Mouse (Mus musculus) CH12.LX (cell line): ENCODE data around the gene Extl1. TPM values are rescaled to one million over a fixed set of nuclear protein-coding genes. Genes with fewer than 3 reads are reported as not detected.

Source experiments
- DNase-seq: peaks from one replicate; pipeline ENCODE4 v3.0.0-alpha.2; 2013; ENCODE audit errors: extremely low read depth
- H3K27ac ChIP-seq: 2 replicates; pipeline ENCODE4 v1.5.1; 2012; ENCODE audit warnings: low read depth, mild to moderate bottlenecking, control low read depth, moderate library complexity; ENCODE audit not compliant: insufficient read depth
- H3K27me3 ChIP-seq: replicated peaks from 2 replicates; pipeline ENCODE3; 2012; ENCODE audit warnings: inconsistent platforms
- H3K36me3 ChIP-seq, 2 experiments: replicated peaks in 1 of 2; 2 replicates each; pipeline versions ENCODE3 to v1.6.1; 2012; ENCODE audit warnings: inconsistent platforms in 1 of 2, low read length in 1 of 2, mild to moderate bottlenecking in 1 of 2, mixed read lengths in 1 of 2, moderate library complexity in 1 of 2; ENCODE audit not compliant: control insufficient read depth in 1 of 2, insufficient read depth in 1 of 2
- H3K4me1 ChIP-seq, 2 experiments: 2 replicates each; pipeline ENCODE4 v1.6.1; 2012; ENCODE audit warnings: inconsistent platforms in 1 of 2, moderate library complexity in 1 of 2; ENCODE audit not compliant: insufficient read depth in 2 of 2, control insufficient read depth in 1 of 2
- H3K4me2 ChIP-seq: 2 replicates; pipeline ENCODE4 v1.6.1; 2012; ENCODE audit warnings: low read depth, mild to moderate bottlenecking, control low read depth; ENCODE audit not compliant: poor library complexity, insufficient read depth, severe bottlenecking
- H3K4me3 ChIP-seq, 3 experiments: fragments of 150-350 bp in 1 of 3; sonication (generic) in 1 of 3; replicated peaks in 1 of 3; 2 replicates each; pipeline versions ENCODE3 to v1.5.1; 2011 to 2012; ENCODE audit warnings: low read depth in 2 of 3, low read length in 2 of 3, mild to moderate bottlenecking in 2 of 3, moderate library complexity in 2 of 3, control low read depth in 1 of 3, improper control_type of control experiment in 1 of 3, inconsistent platforms in 1 of 3, mixed read lengths in 1 of 3; ENCODE audit not compliant: poor library complexity in 1 of 3
- H3K79me2 ChIP-seq: replicated peaks from 2 replicates; pipeline ENCODE4 v1.6.1; 2012; ENCODE audit warnings: mild to moderate bottlenecking, moderate library complexity; ENCODE audit not compliant: control insufficient read depth, poor library complexity, insufficient read depth, severe bottlenecking; ENCODE audit errors: extremely low read depth
- H3K9ac ChIP-seq: 2 replicates; pipeline ENCODE4 v1.6.1; 2012; ENCODE audit warnings: low read depth, mild to moderate bottlenecking, control low read depth, moderate library complexity; ENCODE audit not compliant: insufficient read depth
- H3K9me3 ChIP-seq: replicated peaks from 2 replicates; pipeline ENCODE3; 2012; ENCODE audit warnings: low read length, inconsistent platforms, mixed read lengths
- BHLHE40 ChIP-seq: IDR thresholded peaks from 2 replicates; pipeline ENCODE4 v1.6.1; 2011; ENCODE audit warnings: mild to moderate bottlenecking, low read depth, low read length, improper control_type of control experiment
- CHD1 ChIP-seq: IDR thresholded peaks from 2 replicates; pipeline ENCODE4 v1.6.1; 2012; ENCODE audit warnings: low read depth, low read length, improper control_type of control experiment, inconsistent platforms
- E2F4 ChIP-seq: IDR thresholded peaks from 2 replicates; pipeline ENCODE4 v1.6.1; 2011; ENCODE audit warnings: low read depth, low read length, improper control_type of control experiment; ENCODE audit not compliant: insufficient replicate concordance
- ELF1 ChIP-seq: IDR thresholded peaks from 2 replicates; pipeline ENCODE4 v1.6.1; 2014; ENCODE audit warnings: low read depth, mild to moderate bottlenecking, inconsistent platforms, low read length, improper control_type of control experiment
- HCFC1 ChIP-seq: IDR thresholded peaks from 2 replicates; pipeline ENCODE4 v1.6.1; 2012; ENCODE audit warnings: low read depth, mild to moderate bottlenecking, inconsistent platforms, low read length, improper control_type of control experiment
- KAT2A ChIP-seq: IDR thresholded peaks from 2 replicates; pipeline ENCODE4 v1.6.1; 2012; ENCODE audit warnings: low read length, improper control_type of control experiment, inconsistent platforms; ENCODE audit not compliant: insufficient replicate concordance
- MAFK ChIP-seq: IDR thresholded peaks from 2 replicates; pipeline ENCODE4 v1.6.1; 2011; ENCODE audit warnings: low read length, improper control_type of control experiment; ENCODE audit not compliant: insufficient replicate concordance
- MYC ChIP-seq: IDR thresholded peaks from 2 replicates; pipeline ENCODE4 v1.6.1; 2011; ENCODE audit warnings: low read depth, mild to moderate bottlenecking, improper control_type of control experiment, low read length
- NELFE ChIP-seq: IDR thresholded peaks from 2 replicates; pipeline ENCODE4 v1.6.1; 2011; ENCODE audit warnings: low read depth, low read length, improper control_type of control experiment
- PAX5 ChIP-seq: IDR thresholded peaks from 2 replicates; pipeline ENCODE4 v1.6.1; 2012; ENCODE audit warnings: low read length, inconsistent platforms, mixed read lengths
- POLR2A ChIP-seq: IDR thresholded peaks from 2 replicates; pipeline ENCODE4 v1.6.1; 2011; ENCODE audit warnings: low read depth, mild to moderate bottlenecking, improper control_type of control experiment, low read length
- SIN3A ChIP-seq: IDR thresholded peaks from 2 replicates; pipeline ENCODE4 v1.6.1; 2012; ENCODE audit warnings: low read length, improper control_type of control experiment, inconsistent platforms
- TBP ChIP-seq: conservative IDR thresholded peaks from 2 replicates; pipeline ENCODE4 v1.6.1; 2011; ENCODE audit warnings: low read depth, low read length, improper control_type of control experiment
- TCF12 ChIP-seq: IDR thresholded peaks from 2 replicates; pipeline ENCODE4 v1.6.1; 2014; ENCODE audit warnings: low read depth, mild to moderate bottlenecking, inconsistent platforms, low read length, improper control_type of control experiment
- UBTF ChIP-seq: IDR thresholded peaks from 2 replicates; pipeline ENCODE4 v1.6.1; 2012; ENCODE audit warnings: low read depth, mild to moderate bottlenecking, inconsistent platforms, low read length, improper control_type of control experiment, moderate library complexity
- ZKSCAN1 ChIP-seq: IDR thresholded peaks from 2 replicates; pipeline ENCODE4 v1.6.1; 2012; ENCODE audit warnings: low read depth, inconsistent platforms, low read length, improper control_type of control experiment, borderline replicate concordance
- ZNF384 ChIP-seq: IDR thresholded peaks from 2 replicates; pipeline ENCODE4 v1.6.1; 2012; ENCODE audit warnings: low read depth, low read length, improper control_type of control experiment, inconsistent platforms
- dilution Hi-C: fragments of 300-500 bp; cut with MboI; formaldehyde crosslinking; loops from 2 replicates; pipeline ENCODE4 v1.14.3; 2020; ENCODE audit warnings: low sequenced_read_pairs; ENCODE audit not compliant: extremely low pct_unique_long_range_greater_than_20kb, extremely low pct_ligation_motif_present
- in situ Hi-C: fragments of 300-500 bp; cut with MboI; formaldehyde crosslinking; loops from 3 replicates; pipeline ENCODE4 v1.14.3; 2019; ENCODE audit warnings: low sequenced_read_pairs, low pct_ligation_motif_present, low pct_unique_long_range_greater_than_20kb, mixed read lengths
- polyA plus RNA-seq: library from polyadenylated mRNA; unstranded; fragments of >175 nt; gene quantifications from 2 replicates; pipeline ENCODE4 v1.2.1, GENCODE M21; 2012; ENCODE audit warnings: low read depth; ENCODE audit not compliant: insufficient read length
- total RNA-seq, 2 experiments: library from RNA; depleted of rRNA; stranded (reverse); fragments of 300-350 nt in 1 of 2; fragments of >200 nt in 1 of 2; gene quantifications; 2 replicates each; pipeline ENCODE4 v1.2.3; 2012 to 2014

The Extl1 gene
- total and polyA plus RNA-seq, 3 experiments = 0.54 to 4.5 (median 1.6) TPM

GRCm38 (mm10) chr4:134378089-134378615, 5.5 kb downstream of the Extl1 start:
- Histone ChIP-seq H3K36me3 (no peaks in the 10 kb centered on the region), H3K79me2 (no peaks in the 10 kb centered on the region), H3K4me3 (no peak overlapping the region), H3K9me3 (no peaks in the 10 kb centered on the region), H3K27me3 (peaks cover 1% of the 10 kb centered on the region), H3K4me1 (peaks cover 0 to 21% of the 10 kb centered on the region in 2 experiments; a peak in 2 of 4 replicates), H3K27ac (no peak overlapping the region), H3K9ac (no peak overlapping the region), H3K4me2 (no peak overlapping the region)
- dilution Hi-C loops = no loop called here
- DNase-seq = no peak
- TF ChIP-seq TCF12 (no peak), BHLHE40 (no peak), HCFC1 (no peak), NELFE (no peak), CHD1 (no peak), ZNF384 (no peak), SIN3A (no peak), ELF1 (no peak), UBTF (no peak), E2F4 (no peak), KAT2A (no peak), POLR2A (no peak), PAX5 (no peak), TBP (no peak), MYC (no peak), ZKSCAN1 (no peak)
- in situ Hi-C loops = no loop called here

- dilution Hi-C loops (no loop called here), in situ Hi-C loops (no loop called here)
- H3K4me1 ChIP-seq = peaks cover 5 to 29% of the 10 kb centered on the region in 2 experiments; a peak in 2 of 4 replicates
- no peak for TF ChIP-seq POLR2A
- TF ChIP-seq MAFK = no peak
- no peak for TF ChIP-seq TBP
- TF ChIP-seq TCF12 = no peak
- no peak overlapping the region for H3K4me2 ChIP-seq
- H3K27ac ChIP-seq = no peak overlapping the region
- H3K36me3 ChIP-seq = no peaks in the 10 kb centered on the region
- no peak overlapping the region for H3K4me3 ChIP-seq
- peaks cover 14% of the 10 kb centered on the region for H3K27me3 ChIP-seq
- no peak overlapping the region for H3K9ac ChIP-seq
- H3K79me2 ChIP-seq = no peaks in the 10 kb centered on the region
- no peaks in the 10 kb centered on the region for H3K9me3 ChIP-seq
- DNase-seq = no peak
Observed at GRCm38 (mm10) chr4:134374306-134374705, 9.3 kb downstream of the Extl1 start.
